Mouse (Mus musculus) myocyte (in vitro differentiated cells): ENCODE results near the gene Polr3a. TPM values are rescaled to one million over a fixed set of nuclear protein-coding genes. Genes with fewer than 3 reads are reported as not detected.
"Not testable (repeated sequence)": the region's sequence is repeated elsewhere in the genome, so short reads cannot be mapped to it uniquely, and the experiment has no call there.

Experiments
- H3K27me3 ChIP-seq: one replicate; pipeline ENCODE4 v1.6.1; 2011; ENCODE audit not compliant: control insufficient read depth, insufficient read depth, insufficient read length
- H3K36me3 ChIP-seq: one replicate; pipeline ENCODE4 v1.6.1; 2011; ENCODE audit not compliant: control insufficient read depth, insufficient read depth
- H3K4me2 ChIP-seq: one replicate; pipeline ENCODE4 v1.6.1; 2011; ENCODE audit warnings: low read depth, control low read depth
- H3K4me3 ChIP-seq: one replicate; pipeline ENCODE4 v1.5.1; 2011; ENCODE audit warnings: mild to moderate bottlenecking, control low read depth, moderate library complexity
- H3K79me2 ChIP-seq: one replicate; pipeline ENCODE4 v1.6.1; 2011; ENCODE audit not compliant: control insufficient read depth, insufficient read depth
- H3ac ChIP-seq: one replicate; pipeline ENCODE4 v1.6.1; 2011; ENCODE audit not compliant: control insufficient read depth, insufficient read length
- CEBPB ChIP-seq: IDR thresholded peaks from 2 replicates; pipeline ENCODE4 v1.6.1; 2011; ENCODE audit warnings: mild to moderate bottlenecking, moderate library complexity; ENCODE audit not compliant: poor library complexity, insufficient read depth, severe bottlenecking
- E2F4 ChIP-seq: IDR thresholded peaks from one replicate; pipeline ENCODE4 v1.6.1; 2011; ENCODE audit warnings: mild to moderate bottlenecking, control low read depth, moderate library complexity; ENCODE audit not compliant: insufficient read depth
- MAX ChIP-seq: IDR thresholded peaks from one replicate; pipeline ENCODE4 v1.6.1; 2011; ENCODE audit warnings: low read depth, mild to moderate bottlenecking, control low read depth
- MYOD1 ChIP-seq, 3 experiments: IDR thresholded peaks; one replicate each; pipeline ENCODE4 v1.6.1; 2011; ENCODE audit warnings: control low read depth in 2 of 3, low read depth in 2 of 3, mild to moderate bottlenecking in 2 of 3, moderate library complexity in 1 of 3; ENCODE audit not compliant: insufficient read length in 2 of 3, control insufficient read depth in 1 of 3
- MYOG ChIP-seq, 3 experiments: IDR thresholded peaks; one replicate each; pipeline ENCODE4 v1.6.1; 2011; ENCODE audit warnings: control low read depth in 2 of 3, low read depth in 2 of 3, mild to moderate bottlenecking in 2 of 3; ENCODE audit not compliant: insufficient read length in 2 of 3, control insufficient read depth in 1 of 3, insufficient read depth in 1 of 3
- POLR2A ChIP-seq: IDR thresholded peaks from one replicate; pipeline ENCODE4 v1.6.1; 2011; ENCODE audit warnings: low read depth, mild to moderate bottlenecking, control low read depth, moderate library complexity; ENCODE audit not compliant: insufficient read length
- POLR2AphosphoS2 ChIP-seq: IDR thresholded peaks from one replicate; pipeline ENCODE4 v1.6.1; 2011; ENCODE audit warnings: low read depth, control low read depth; ENCODE audit not compliant: insufficient read length
- REST ChIP-seq: IDR thresholded peaks from one replicate; pipeline ENCODE4 v1.6.1; 2011; ENCODE audit warnings: mild to moderate bottlenecking, control low read depth, moderate library complexity; ENCODE audit not compliant: insufficient read depth, insufficient read length
- SRF ChIP-seq: IDR thresholded peaks from one replicate; pipeline ENCODE4 v1.6.1; 2011; ENCODE audit warnings: low read depth; ENCODE audit not compliant: control insufficient read depth, insufficient read length
- TCF12 ChIP-seq: IDR thresholded peaks from one replicate; pipeline ENCODE4 v1.6.1; 2011; ENCODE audit warnings: mild to moderate bottlenecking, control low read depth; ENCODE audit not compliant: poor library complexity, insufficient read depth, severe bottlenecking
- TCF3 ChIP-seq: IDR thresholded peaks from one replicate; pipeline ENCODE4 v1.6.1; 2011; ENCODE audit warnings: low read depth, control low read depth; ENCODE audit not compliant: insufficient read length
- USF1 ChIP-seq: IDR thresholded peaks from one replicate; pipeline ENCODE4 v1.6.1; 2011; ENCODE audit warnings: low read depth, mild to moderate bottlenecking, control low read depth, moderate library complexity
- polyA plus RNA-seq: library from polyadenylated mRNA; unstranded; fragments of >200 nt; fragmentation: generic; extraction: Trizol; gene quantifications from one replicate; pipeline ENCODE4 v1.2.1, GENCODE M21; 2012; ENCODE audit warnings: missing spikeins

Polr3a gene
- polyA plus RNA-seq, 1 experiment = 11.5 TPM

DNA sequence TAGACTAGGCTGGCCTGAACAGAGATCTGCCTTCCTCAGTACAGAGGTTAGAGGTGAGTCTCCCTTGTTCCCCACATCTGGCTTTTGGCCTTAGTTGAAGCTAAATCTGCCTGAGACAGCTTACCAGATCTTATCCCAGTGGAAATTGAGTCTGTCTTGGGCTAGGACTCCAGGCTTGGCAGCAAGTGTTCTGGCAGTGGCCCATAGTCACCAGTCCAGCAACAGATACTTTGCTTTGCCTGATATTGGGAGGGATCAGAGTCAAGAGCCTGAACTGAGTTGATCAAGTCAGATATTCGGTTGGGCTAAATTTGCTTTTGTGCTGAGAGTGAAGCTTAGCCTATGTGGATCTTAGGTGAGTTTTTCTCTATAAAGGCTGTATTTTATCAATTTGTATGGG lies 9.6 kb upstream of the Polr3a start:
- TF ChIP-seq SRF (no peak), MYOG (IDR thresholded peaks at IDR 0.05; ENCODE audit: control insufficient read depth in 1 of 3, insufficient read depth in 1 of 3, insufficient read length in 2 of 3, low read depth in 2 of 3) (no peak)
- Histone ChIP-seq H3K4me3 (no peak overlapping the region), H3ac (no peak overlapping the region)

DNA sequence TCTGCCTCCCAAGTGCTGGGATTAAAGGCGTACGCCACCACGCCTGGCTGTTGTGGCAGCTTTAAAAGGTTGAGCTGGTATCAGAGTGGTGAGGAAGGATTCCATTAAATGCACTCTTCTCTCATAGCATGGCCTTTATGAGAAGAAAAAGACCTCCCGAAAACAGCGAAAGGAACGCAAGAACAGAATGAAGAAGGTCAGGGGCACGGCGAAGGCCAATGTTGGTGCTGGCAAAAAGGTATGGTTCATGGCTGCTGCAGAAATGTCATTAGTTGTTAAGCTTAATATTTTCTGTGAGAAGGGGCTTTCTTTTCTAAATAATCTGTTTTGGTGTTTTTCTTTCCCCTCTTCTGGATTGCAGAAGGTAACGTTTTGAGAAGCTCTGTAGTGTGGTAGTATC lies 6.4 kb upstream of the Polr3a start:
- Histone ChIP-seq H3K4me3 (no peak overlapping the region), H3K27me3 (no peaks in the 10 kb centered on the region), H3K79me2 (peaks cover 54% of the 10 kb centered on the region), H3K36me3 (peaks cover 66% of the 10 kb centered on the region), H3K4me2 (peak overlapping the region; percentile 98), H3ac (no peak overlapping the region)
- no peak for TF ChIP-seq TCF3
- no peak for TF ChIP-seq MYOG (IDR thresholded peaks at IDR 0.05; ENCODE audit: control insufficient read depth in 1 of 3, insufficient read depth in 1 of 3, insufficient read length in 2 of 3, low read depth in 2 of 3)
- TF ChIP-seq MYOD1 (IDR thresholded peaks at IDR 0.05; ENCODE audit: control insufficient read depth in 1 of 3, insufficient read length in 2 of 3, low read depth in 2 of 3) = no peak
- TF ChIP-seq USF1 = no peak
- TF ChIP-seq SRF = no peak
- TF ChIP-seq REST = no peak
- TF ChIP-seq E2F4 = no peak
- TF ChIP-seq POLR2A = no peak
- no peak for TF ChIP-seq POLR2AphosphoS2
- TF ChIP-seq CEBPB = no peak
- no peak for TF ChIP-seq TCF12
- no peak for TF ChIP-seq MAX

More for the DNA sequence above, 9.6 kb upstream of the Polr3a start:
- Histone ChIP-seq H3K27me3 (no peaks in the 10 kb centered on the region), H3K79me2 (peaks cover 45% of the 10 kb centered on the region), H3K36me3 (peaks cover 83% of the 10 kb centered on the region), H3K4me2 (no peak overlapping the region)

DNA sequence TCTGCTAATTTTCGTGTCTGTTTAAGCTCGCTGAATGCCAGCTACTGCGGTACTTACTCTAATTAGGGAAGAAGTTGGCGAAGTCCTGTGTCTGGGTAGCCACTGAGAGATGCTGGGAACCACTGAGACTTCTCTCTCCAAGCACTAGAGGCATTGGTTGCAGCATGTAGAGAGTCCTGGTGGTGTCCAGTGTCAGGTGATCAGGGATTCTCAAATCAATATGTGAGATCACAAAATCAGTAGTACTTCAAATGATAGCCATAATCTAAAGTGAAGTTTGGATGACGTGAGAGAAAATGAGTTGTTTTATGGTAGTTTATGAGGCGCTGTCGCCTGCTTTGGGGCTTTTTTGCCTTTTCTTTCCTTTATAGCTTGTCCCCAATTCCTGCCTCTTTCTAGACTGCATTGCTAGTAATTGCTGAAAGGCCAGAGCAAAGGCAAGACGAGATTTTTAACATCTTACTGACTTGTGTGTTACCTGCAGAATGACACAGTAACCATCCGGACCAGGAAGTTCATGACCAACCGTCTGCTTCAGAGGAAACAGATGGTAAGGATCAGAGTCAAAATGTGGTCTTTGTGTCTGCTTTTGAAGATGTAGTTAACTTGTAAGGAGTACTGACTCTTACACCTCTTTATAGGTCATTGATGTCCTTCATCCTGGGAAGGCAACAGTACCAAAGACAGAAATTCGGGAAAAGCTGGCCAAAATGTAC lies 4.6 kb upstream of the Polr3a start:
- peak overlapping the region; percentile 76 for H3K4me3 ChIP-seq
- no peak for TF ChIP-seq MAX
- no peak for TF ChIP-seq POLR2AphosphoS2
- no peak for TF ChIP-seq MYOD1 (IDR thresholded peaks at IDR 0.05; ENCODE audit: control insufficient read depth in 1 of 3, insufficient read length in 2 of 3, low read depth in 2 of 3)
- no peak for TF ChIP-seq E2F4
- no peak for TF ChIP-seq TCF3
- TF ChIP-seq USF1 = no peak
- TF ChIP-seq MYOG (IDR thresholded peaks at IDR 0.05; ENCODE audit: control insufficient read depth in 1 of 3, insufficient read depth in 1 of 3, insufficient read length in 2 of 3, low read depth in 2 of 3) = no peak
- no peak for TF ChIP-seq SRF
- TF ChIP-seq CEBPB = no peak
- no peak for TF ChIP-seq REST
- TF ChIP-seq POLR2A = no peak
- no peak for TF ChIP-seq TCF12
- peaks cover 57% of the 10 kb centered on the region for H3K79me2 ChIP-seq
- peak overlapping the region; percentile 98 for H3K4me2 ChIP-seq
- H3K27me3 ChIP-seq = no peaks in the 10 kb centered on the region
- peak overlapping the region; percentile 46 for H3ac ChIP-seq
- H3K36me3 ChIP-seq = peaks cover 48% of the 10 kb centered on the region

DNA sequence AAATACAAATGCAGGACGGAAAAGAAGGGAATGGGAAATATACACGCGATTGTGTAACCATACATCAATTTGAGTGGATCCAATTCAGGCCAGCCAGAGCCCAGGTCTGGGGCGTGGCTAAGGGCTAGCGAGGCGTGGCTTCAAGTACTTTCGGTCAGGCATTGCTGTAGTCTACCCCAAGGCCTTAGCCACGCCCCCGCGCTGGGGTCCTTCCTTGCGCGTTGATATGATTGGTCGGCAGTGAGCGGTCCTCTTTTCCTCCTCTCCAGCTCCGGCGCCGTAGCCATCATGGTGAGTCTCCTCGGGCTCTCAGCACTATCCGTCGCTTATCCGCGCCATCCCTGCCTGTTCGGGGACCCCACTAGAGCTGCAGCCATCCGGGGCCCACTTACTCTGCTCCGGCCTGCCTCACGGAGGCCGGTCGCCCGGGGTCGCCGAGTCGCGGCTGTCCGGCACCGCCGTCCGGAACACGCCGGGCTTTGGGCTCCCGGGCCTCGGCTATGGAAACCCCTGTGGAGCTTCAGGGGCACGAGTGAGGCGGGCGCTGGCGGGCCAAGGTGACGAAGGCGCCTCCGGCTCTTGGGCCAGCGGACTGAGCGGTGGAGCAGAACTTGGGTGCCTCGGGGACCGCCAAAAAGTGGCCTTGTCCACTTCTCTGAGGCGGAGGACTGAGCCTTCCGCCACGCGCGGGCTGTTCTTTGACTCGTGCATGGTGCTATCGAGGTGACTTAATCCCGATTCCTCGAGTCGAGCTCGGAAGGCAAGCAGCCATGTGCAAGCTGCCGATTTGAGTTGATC lies 3.8 kb upstream of the Polr3a start:
- H3K4me3 ChIP-seq = peak overlapping the region; percentile 76
- no peak for TF ChIP-seq E2F4
- no peak for TF ChIP-seq MYOG (IDR thresholded peaks at IDR 0.05; ENCODE audit: control insufficient read depth in 1 of 3, insufficient read depth in 1 of 3, insufficient read length in 2 of 3, low read depth in 2 of 3)
- no peak for TF ChIP-seq SRF
- TF ChIP-seq TCF3 = no peak
- TF ChIP-seq TCF12 = no peak
- TF ChIP-seq REST = no peak
- TF ChIP-seq MYOD1 (IDR thresholded peaks at IDR 0.05; ENCODE audit: control insufficient read depth in 1 of 3, insufficient read length in 2 of 3, low read depth in 2 of 3) = no peak
- peak; percentile 98 for TF ChIP-seq POLR2AphosphoS2
- peak; percentile 53; the same call in 1 of the 2 replicates for TF ChIP-seq CEBPB
- TF ChIP-seq USF1 = no peak
- peak; percentile 97 for TF ChIP-seq POLR2A
- TF ChIP-seq MAX = no peak
- peak overlapping the region; percentile 46 for H3ac ChIP-seq
- H3K27me3 ChIP-seq = no peaks in the 10 kb centered on the region
- H3K36me3 ChIP-seq = peaks cover 40% of the 10 kb centered on the region
- H3K4me2 ChIP-seq = peak overlapping the region; percentile 98
- peaks cover 61% of the 10 kb centered on the region for H3K79me2 ChIP-seq

DNA sequence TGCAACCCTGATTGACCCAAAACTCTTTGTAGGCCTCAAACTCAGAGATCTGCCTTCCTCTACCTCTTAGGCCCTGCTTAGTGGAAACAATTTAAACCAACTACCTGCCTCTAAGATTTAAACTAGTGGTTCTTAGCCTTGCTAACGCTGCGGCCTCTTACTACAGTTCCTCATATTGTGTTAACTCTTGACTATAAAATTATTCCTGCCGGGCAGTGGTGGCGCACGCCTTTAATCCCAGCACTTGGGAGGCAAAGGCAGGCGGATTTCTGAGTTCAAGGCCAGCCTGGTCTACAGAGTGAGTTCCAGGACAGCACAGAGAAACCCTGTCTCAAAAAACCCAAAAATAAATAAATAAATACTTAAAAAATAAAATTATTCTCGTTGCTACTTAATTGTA lies 2.9 kb upstream of the Polr3a start:
- not testable (repeated sequence) for H3K4me2 ChIP-seq, H3K27me3 ChIP-seq, H3ac ChIP-seq, H3K4me3 ChIP-seq
- peaks cover 60% of the 10 kb centered on the region for H3K79me2 ChIP-seq
- peaks cover 31% of the 10 kb centered on the region for H3K36me3 ChIP-seq
